Mouse (Mus musculus) c-Kit-negative CD71-positive TER-119-positive erythroid progenitor cells, embryonic 14.5 days (primary cell): ENCODE measurements around the gene Actr2.
"Not testable (repeated sequence)": the region's sequence is repeated elsewhere in the genome, so short reads cannot be mapped to it uniquely, and the experiment has no call there.

Experiments used
- DNase-seq: peaks from one replicate; pipeline ENCODE4 v3.0.0-alpha.2; 2013; ENCODE audit warnings: low read depth, low spot score

Actr2 gene

GRCm38 (mm10) chr11:20116030-20116551, 3.4 kb upstream of the Actr2 start:
- DNase-seq: peak; percentile 50

- DNase-seq: peak; percentile 40
Measured at GRCm38 (mm10) chr11:20112006-20112740, 540 bp downstream of the Actr2 start.

GRCm38 (mm10) chr11:20108151-20108550, 4.6 kb downstream of the Actr2 start:
- no peak for DNase-seq

- DNase-seq: no peak
Measured at GRCm38 (mm10) chr11:20107683-20108082, 5.0 kb downstream of the Actr2 start.

- DNase-seq: no peak
Measured at GRCm38 (mm10) chr11:20106946-20107345, 5.8 kb downstream of the Actr2 start.

GRCm38 (mm10) chr11:20103949-20104348, 8.8 kb downstream of the Actr2 start:
- DNase-seq: no peak

- DNase-seq: no peak
Measured at GRCm38 (mm10) chr11:20086306-20086705, 26.4 kb downstream of the Actr2 start.

- DNase-seq: no peak
Measured at GRCm38 (mm10) chr11:20085635-20086034, 27.1 kb downstream of the Actr2 start.

- no peak for DNase-seq
Measured at GRCm38 (mm10) chr11:20075415-20075814, 37.3 kb downstream of the Actr2 start.

GRCm38 (mm10) chr11:20072826-20073225, 39.9 kb downstream of the Actr2 start:
- no peak for DNase-seq

GRCm38 (mm10) chr11:20072174-20072573, 40.5 kb downstream of the Actr2 start:
- DNase-seq: no peak

GRCm38 (mm10) chr11:20068346-20069004, 44.2 kb downstream of the Actr2 start:
- no peak for DNase-seq

GRCm38 (mm10) chr11:20067521-20067920, 45.2 kb downstream of the Actr2 start:
- no peak for DNase-seq

GRCm38 (mm10) chr11:20066106-20066505, 46.6 kb downstream of the Actr2 start:
- no peak for DNase-seq

- no peak for DNase-seq
Measured at GRCm38 (mm10) chr11:20064926-20065325, 47.8 kb downstream of the Actr2 start.

GRCm38 (mm10) chr11:20064086-20064485, 48.6 kb downstream of the Actr2 start:
- not testable (repeated sequence) for DNase-seq

- not testable (repeated sequence) for DNase-seq
Measured at GRCm38 (mm10) chr11:20062801-20063200, 49.9 kb downstream of the Actr2 start.

- no peak for DNase-seq
Measured at GRCm38 (mm10) chr11:20059736-20060135, 53.0 kb downstream of the Actr2 start.

GRCm38 (mm10) chr11:20057429-20057828, 55.3 kb downstream of the Actr2 start:
- DNase-seq: no peak

- DNase-seq: no peak
Measured at GRCm38 (mm10) chr11:20056168-20056567, 56.5 kb downstream of the Actr2 start.

GRCm38 (mm10) chr11:20054617-20055016, 58.1 kb downstream of the Actr2 start:
- no peak for DNase-seq

- no peak for DNase-seq
Measured at GRCm38 (mm10) chr11:20053951-20054350, 58.8 kb downstream of the Actr2 start.
